ENCODE assay signal across 20 mouse cellular contexts in genomic region chr2:129173386-129173785, GRCm38 (mm10). TPM values are rescaled to one million over a fixed set of nuclear protein-coding genes. Genes with fewer than 3 reads are reported as not detected.
DNase-seq lines count a peak whose midpoint lies in the region; ATAC-seq and TF ChIP-seq lines count a peak whose summit lies in the region.
"Had no signal": no experiment of that assay in that cellular context is flagged by ENCODE, and none has a peak within 500 bp of the region (broad histone marks: within the 10 kb centered on the region; RNA-seq: fewer than 3 reads in every experiment).

No protein-coding gene starts in this region.

- H3K9me3 ChIP-seq in hindbrain, embryonic 12.5 days (replicated peaks), result peaks cover 1% of the 10 kb centered on the region; the same call in 1 of the 2 replicates
- H3K9me3 ChIP-seq in hindbrain, embryonic 11.5 days (ENCODE audit: control insufficient read depth, low read length), result no peaks in the 10 kb centered on the region
- H3K9me3 ChIP-seq in neural tube, embryonic 13.5 days, result no peaks in the 10 kb centered on the region
- H3K9me3 ChIP-seq: embryonic facial prominence, embryonic 13.5 days; forebrain, embryonic 13.5 days had no signal

- ATAC-seq in hindbrain, embryonic 12.5 days (ENCODE audit: low FRiP score), result no peak
- no peak for ATAC-seq in hindbrain, embryonic 11.5 days (ENCODE audit: low FRiP score)
- no peak for ATAC-seq in neural tube, embryonic 13.5 days (ENCODE audit: low read depth)
- ATAC-seq in monocyte, adult 5-6 weeks (replicated peaks; ENCODE audit: insufficient number of reproducible peaks, low FRiP score, low TSS enrichment, poor library complexity, severe bottlenecking), result no peak
- ATAC-seq: forebrain, embryonic 13.5 days; intestine, embryonic 16.5 days had no signal

- TF ChIP-seq POLR2A in brain, embryonic 14.5 days (IDR thresholded peaks at IDR 0.05; ENCODE audit: borderline replicate concordance, extremely low read depth, insufficient read depth, insufficient read length, poor library complexity, severe bottlenecking), result no peak

- H3K9ac ChIP-seq in hindbrain, embryonic 12.5 days, result no peak overlapping the region
- no peak overlapping the region for H3K9ac ChIP-seq in hindbrain, embryonic 11.5 days (ENCODE audit: low read depth, low read length)
- H3K9ac ChIP-seq in neural tube, embryonic 13.5 days, result no peak overlapping the region
- H3K9ac ChIP-seq: embryonic facial prominence, embryonic 13.5 days; forebrain, embryonic 13.5 days; heart, embryonic 15.5 days had no signal

- no peak for DNase-seq in hindbrain, embryonic 11.5 days (ENCODE audit: low spot score)
- DNase-seq in neural tube, embryonic 10.5 days (ENCODE audit: extremely low spot score, low spot score), result no peak
- DNase-seq in brain, embryonic 14.5 days (ENCODE audit: low read depth), result peak; percentile 36
- no peak for DNase-seq in embryo, embryonic 11 days
- DNase-seq: adrenal gland, adult 2 months; B cell, adult 2 months; cerebellum, adult 11-12 months; cerebellum, postnatal 10 days; kidney, postnatal 25 days; lung, postnatal 4 days had no signal

- TF ChIP-seq CTCF in brain, embryonic 14.5 days (IDR thresholded peaks at IDR 0.05; ENCODE audit: borderline replicate concordance, extremely low read depth, insufficient read depth, insufficient read length), result no peak

- 0 out of 2 replicates have a peak overlapping the region, but pooled peaks have one; percentile 21 for H3K4me2 ChIP-seq in hindbrain, embryonic 12.5 days (replicated peaks)
- H3K4me2 ChIP-seq in hindbrain, embryonic 11.5 days (replicated peaks; ENCODE audit: low read depth, low read length), result no peak overlapping the region
- peak overlapping the region; percentile 9; the same call in 1 of the 2 replicates for H3K4me2 ChIP-seq in neural tube, embryonic 13.5 days
- H3K4me2 ChIP-seq: embryonic facial prominence, embryonic 13.5 days; forebrain, embryonic 13.5 days; heart, embryonic 15.5 days had no signal

- WGBS in hindbrain, embryonic 12.5 days, result 49% methylated on average over 10 of the region's 10 CpGs
- WGBS in hindbrain, embryonic 11.5 days, result 48% methylated on average over 10 of the region's 10 CpGs
- WGBS in neural tube, embryonic 13.5 days, result 52% methylated on average over 10 of the region's 10 CpGs

- no peaks in the 10 kb centered on the region for H3K36me3 ChIP-seq in hindbrain, embryonic 12.5 days
- H3K36me3 ChIP-seq in hindbrain, embryonic 11.5 days (ENCODE audit: control insufficient read depth, insufficient read depth, low read length), result no peaks in the 10 kb centered on the region
- H3K36me3 ChIP-seq in neural tube, embryonic 13.5 days, result no peaks in the 10 kb centered on the region
- H3K36me3 ChIP-seq: embryonic facial prominence, embryonic 13.5 days; heart, embryonic 15.5 days had no signal

- H3K4me1 ChIP-seq in hindbrain, embryonic 12.5 days, result no peaks in the 10 kb centered on the region
- H3K4me1 ChIP-seq in hindbrain, embryonic 11.5 days (replicated peaks; ENCODE audit: control insufficient read depth, insufficient read depth, low read length), result no peaks in the 10 kb centered on the region
- no peaks in the 10 kb centered on the region for H3K4me1 ChIP-seq in neural tube, embryonic 13.5 days (replicated peaks)
- H3K4me1 ChIP-seq: forebrain, embryonic 13.5 days had no signal

- H3K4me3 ChIP-seq in hindbrain, embryonic 12.5 days, result no peak overlapping the region
- no peak overlapping the region for H3K4me3 ChIP-seq in hindbrain, embryonic 11.5 days (ENCODE audit: low read depth, low read length)
- H3K4me3 ChIP-seq in neural tube, embryonic 13.5 days, result no peak overlapping the region
- H3K4me3 ChIP-seq: embryonic facial prominence, embryonic 13.5 days; erythroblast, embryonic 14.5 days; forebrain, embryonic 13.5 days; heart, embryonic 15.5 days; layer of hippocampus, adult 2 months had no signal

- H3K27ac ChIP-seq in hindbrain, embryonic 12.5 days, result no peak overlapping the region
- no peak overlapping the region for H3K27ac ChIP-seq in hindbrain, embryonic 11.5 days (ENCODE audit: low read depth, low read length)
- no peak overlapping the region for H3K27ac ChIP-seq in neural tube, embryonic 13.5 days (replicated peaks)
- H3K27ac ChIP-seq: embryonic facial prominence, embryonic 13.5 days; forebrain, embryonic 13.5 days; heart, embryonic 15.5 days; layer of hippocampus, adult 2 months; stomach, postnatal 0 days had no signal

- H3K27me3 ChIP-seq in hindbrain, embryonic 12.5 days, result no peaks in the 10 kb centered on the region
- no peaks in the 10 kb centered on the region for H3K27me3 ChIP-seq in hindbrain, embryonic 11.5 days (ENCODE audit: control insufficient read depth, insufficient read depth, low read length)
- H3K27me3 ChIP-seq in neural tube, embryonic 13.5 days, result no peaks in the 10 kb centered on the region
- H3K27me3 ChIP-seq: embryonic facial prominence, embryonic 13.5 days; forebrain, embryonic 13.5 days; heart, embryonic 15.5 days had no signal

RNA-seq across cellular contexts. Expression of gene Slc20a1, which starts 25.2 kb away (rescaled TPM):
- polyA plus RNA-seq in hindbrain, embryonic 12.5 days (2016; fragmentation: Nextera tagmentation; extraction: Ambion mirVana), result 49.3 and 53.1 TPM in 2 replicates
- polyA plus RNA-seq in hindbrain, embryonic 11.5 days (2014; fragmentation: Nextera tagmentation; extraction: Ambion mirVana), result 50.3 and 59.9 TPM in 2 replicates
- 43.2 and 48.9 TPM in 2 replicates for polyA plus RNA-seq in neural tube, embryonic 13.5 days (2015; fragmentation: Nextera tagmentation; extraction: Ambion mirVana)
- 57.3 and 72.7 TPM in 2 replicates for polyA plus RNA-seq in brain, embryonic 14.5 days (2012; rRNA removed)
- total RNA-seq in monocyte, adult 5-6 weeks (2017), result 139 to 316 TPM (median 186 TPM) in 3 replicates

RNA-seq across cellular contexts. Expression of gene Chchd5, which starts 43.9 kb away (rescaled TPM):
- 22.3 and 24.6 TPM in 2 replicates for polyA plus RNA-seq in hindbrain, embryonic 12.5 days (2016; fragmentation: Nextera tagmentation; extraction: Ambion mirVana)
- 26.0 and 27.8 TPM in 2 replicates for polyA plus RNA-seq in hindbrain, embryonic 11.5 days (2014; fragmentation: Nextera tagmentation; extraction: Ambion mirVana)
- polyA plus RNA-seq in neural tube, embryonic 13.5 days (2015; fragmentation: Nextera tagmentation; extraction: Ambion mirVana), result 25.7 and 27.9 TPM in 2 replicates
- polyA plus RNA-seq in brain, embryonic 14.5 days (2012; rRNA removed), result 23.4 and 31.6 TPM in 2 replicates
- 1.4 to 12.5 TPM (median 5.5 TPM) in 3 replicates for total RNA-seq in monocyte, adult 5-6 weeks (2017)
